Mouse (Mus musculus) megakaryocyte, embryonic 14.5 days (primary cell): ENCODE data around the gene Ppp1r26.

ENCODE experiments used
- FLI1 ChIP-seq: IDR thresholded peaks from 2 replicates; pipeline ENCODE4 v1.6.1; 2012; ENCODE audit warnings: low read length, inconsistent platforms, mixed read lengths
- GATA1 ChIP-seq: IDR thresholded peaks from 3 replicates; pipeline ENCODE4 v1.6.1; 2012; ENCODE audit warnings: mixed read lengths, low read length, inconsistent platforms, borderline replicate concordance

DNA sequence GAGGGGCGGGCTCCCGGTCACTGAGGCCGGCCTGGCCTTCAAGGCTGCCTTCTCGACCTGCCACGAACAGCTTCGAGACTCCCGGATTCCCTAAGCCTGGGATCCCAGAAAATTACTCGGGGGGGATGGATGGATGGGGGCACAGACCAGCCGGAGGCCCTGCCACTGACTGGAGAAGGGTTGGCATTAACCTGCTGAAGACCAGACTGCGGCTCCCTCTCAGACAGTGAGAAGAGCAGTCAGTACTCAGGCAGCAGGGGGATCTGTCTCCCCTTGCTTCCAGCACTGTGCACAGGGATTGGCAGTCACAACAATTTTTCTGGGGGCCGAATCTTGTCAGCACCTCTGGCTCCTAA, 693 bp downstream of the Ppp1r26 start:
- TF ChIP-seq FLI1 (no peak), GATA1 (no peak)
